Mouse (Mus musculus): ENCODE measurements at regions not wholly inside any gene's neighbourhood (a gene's known extent, or its start where the extent isn't known, plus 50 kb on each side); places are given as distances from the start of the nearest gene placed in this dataset.

DNA sequence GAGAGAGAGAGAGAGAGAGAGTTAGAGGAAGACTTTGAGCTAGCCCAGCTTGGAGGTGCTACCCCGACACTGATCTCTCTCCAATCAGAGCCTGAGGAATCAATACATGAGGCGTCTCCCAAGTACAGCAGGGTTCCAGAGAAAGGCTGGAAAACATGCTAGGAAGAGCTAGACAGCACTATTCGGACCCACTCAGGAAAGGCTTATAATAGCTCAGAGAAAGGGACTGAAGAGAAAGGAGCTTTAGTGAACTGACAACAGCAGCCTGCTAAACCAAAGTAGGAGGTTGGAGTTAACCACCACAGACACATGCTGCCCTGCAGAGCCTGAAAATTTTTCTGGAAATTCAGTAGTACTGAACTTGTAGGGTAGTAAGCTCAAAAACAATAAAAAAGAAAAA lies 831.3 kb downstream of the Adgrl2 start:
- H3K9ac ChIP-seq (replicated peaks), result no peak overlapping the region
- no peak for ATAC-seq (replicated peaks)
- 57% methylated on average over 3 of the region's 3 CpGs for WGBS

DNA sequence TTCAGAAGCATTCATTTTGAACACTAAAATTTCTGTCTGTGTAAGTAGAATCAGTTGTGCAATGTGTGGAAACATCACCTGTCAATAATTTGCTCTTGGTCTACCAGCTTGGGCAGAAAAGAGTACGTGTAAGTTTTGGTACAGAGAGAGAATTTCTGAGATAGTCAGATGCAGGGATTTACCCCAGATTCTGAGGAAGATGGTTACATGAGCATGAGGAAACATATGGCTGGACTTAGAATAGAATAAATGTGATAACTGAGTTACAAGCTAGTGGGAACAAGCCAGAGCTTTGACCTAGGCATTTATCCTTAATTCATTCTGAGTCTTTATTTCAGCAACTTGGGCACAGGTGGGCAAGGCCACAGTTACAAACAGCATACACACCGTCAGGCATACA lies 831.8 kb downstream of the Adgrl2 start:
- WGBS, result 89% methylated on average over 2 of the region's 2 CpGs
- H3K4me2 ChIP-seq (replicated peaks), result no peak overlapping the region
- H3K27me3 ChIP-seq, result no peaks in the 10 kb centered on the region
- no peaks in the 10 kb centered on the region for H3K4me1 ChIP-seq
- no peak overlapping the region for H3K4me3 ChIP-seq
- H3K9me3 ChIP-seq, result no peaks in the 10 kb centered on the region
- no peak overlapping the region for H3K9ac ChIP-seq (replicated peaks)
- H3K36me3 ChIP-seq, result no peaks in the 10 kb centered on the region
- no peak overlapping the region for H3K27ac ChIP-seq (replicated peaks)
- ATAC-seq (replicated peaks), result no peak

More for the DNA sequence above, 831.3 kb downstream of the Adgrl2 start:
- Histone ChIP-seq H3K4me1 (no peaks in the 10 kb centered on the region), H3K4me2 (replicated peaks) (no peak overlapping the region), H3K9me3 (no peaks in the 10 kb centered on the region), H3K27me3 (no peaks in the 10 kb centered on the region), H3K36me3 (no peaks in the 10 kb centered on the region), H3K27ac (replicated peaks) (no peak overlapping the region), H3K4me3 (no peak overlapping the region)

DNA sequence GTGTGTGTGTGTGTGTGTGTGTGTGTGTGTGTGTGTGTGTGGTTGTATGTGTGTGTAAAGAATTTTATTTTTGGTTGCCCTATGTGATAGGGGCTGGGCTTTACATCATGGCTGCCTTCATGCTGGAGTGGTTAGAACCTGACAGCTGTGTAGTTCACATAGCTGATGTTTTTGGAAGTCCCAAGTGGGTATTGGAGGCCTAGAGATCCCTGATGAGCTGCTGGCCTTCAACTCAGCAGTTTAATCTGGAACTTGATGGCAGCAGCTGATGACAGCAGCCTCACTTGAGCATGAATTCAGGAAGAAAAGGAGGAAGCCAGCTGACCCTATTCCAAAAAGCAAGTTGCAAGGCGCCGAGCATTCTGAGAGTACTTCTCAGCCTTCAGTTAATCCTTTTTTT lies 846.6 kb downstream of the Adgrl2 start:
- Histone ChIP-seq H3K9me3 (no peaks in the 10 kb centered on the region), H3K4me3 (no peak overlapping the region), H3K4me1 (no peaks in the 10 kb centered on the region), H3K36me3 (no peaks in the 10 kb centered on the region), H3K4me2 (replicated peaks) (no peak overlapping the region), H3K9ac (replicated peaks) (no peak overlapping the region), H3K27me3 (no peaks in the 10 kb centered on the region), H3K27ac (replicated peaks) (no peak overlapping the region)
- ATAC-seq (replicated peaks), result no peak
- WGBS, result 82% methylated on average over 2 of the region's 2 CpGs

DNA sequence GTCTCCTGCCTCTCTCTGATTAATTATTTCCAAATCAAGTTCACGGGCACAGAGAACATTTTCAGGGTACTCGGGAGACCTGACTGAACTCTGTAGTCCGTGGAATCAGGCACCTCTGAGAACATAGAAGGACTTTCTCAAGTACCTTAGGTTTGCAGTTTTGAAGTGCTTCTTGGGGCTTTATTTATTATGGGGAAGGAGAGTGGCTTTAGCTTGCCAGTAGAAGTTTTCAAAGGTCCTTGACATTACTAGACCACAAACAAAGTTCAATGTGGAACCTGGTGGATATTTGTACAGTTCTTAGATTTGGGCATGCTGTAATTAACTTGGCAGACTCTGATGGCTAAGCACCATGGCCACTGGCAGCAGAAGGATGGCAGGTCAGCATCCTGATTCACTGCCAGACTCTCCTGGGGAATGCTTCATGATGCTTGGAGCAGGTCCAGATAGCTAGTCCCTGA lies 853.5 kb downstream of the Adgrl2 start:
- H3K27ac ChIP-seq (replicated peaks), result no peak overlapping the region
- H3K36me3 ChIP-seq, result no peaks in the 10 kb centered on the region
- H3K4me2 ChIP-seq (replicated peaks), result no peak overlapping the region
- H3K4me3 ChIP-seq, result no peak overlapping the region
- no peaks in the 10 kb centered on the region for H3K9me3 ChIP-seq
- no peaks in the 10 kb centered on the region for H3K4me1 ChIP-seq
- WGBS, result 73% methylated on average over 3 of the region's 3 CpGs
- ATAC-seq (replicated peaks), result no peak
- no peaks in the 10 kb centered on the region for H3K27me3 ChIP-seq
- H3K9ac ChIP-seq (replicated peaks), result no peak overlapping the region

DNA sequence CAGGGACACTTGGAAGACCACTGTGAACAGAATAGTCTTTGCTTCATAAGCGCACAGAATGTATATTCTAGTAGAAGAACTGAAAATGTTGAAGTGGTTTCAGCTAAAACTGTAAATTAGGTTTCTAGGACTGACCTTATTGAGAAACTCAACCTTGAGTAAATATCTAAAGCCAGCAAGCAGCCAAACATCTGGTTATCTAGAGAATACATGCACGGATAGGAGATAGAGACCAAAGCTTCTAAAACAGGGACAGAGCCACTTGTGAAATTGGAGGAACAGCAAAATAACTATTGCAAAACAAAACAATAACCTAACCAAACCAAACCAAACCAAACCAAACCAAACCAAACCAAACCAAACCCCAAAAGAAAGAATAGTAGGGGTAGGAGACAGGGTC lies 855.7 kb downstream of the Adgrl2 start:
- ATAC-seq (replicated peaks), result no peak
- H3K36me3 ChIP-seq, result no peaks in the 10 kb centered on the region
- no peak overlapping the region for H3K4me2 ChIP-seq (replicated peaks)
- no peaks in the 10 kb centered on the region for H3K4me1 ChIP-seq
- WGBS, result 97% methylated on average over 2 of the region's 2 CpGs
- no peak overlapping the region for H3K9ac ChIP-seq (replicated peaks)
- no peaks in the 10 kb centered on the region for H3K27me3 ChIP-seq
- H3K27ac ChIP-seq (replicated peaks), result no peak overlapping the region
- H3K4me3 ChIP-seq, result no peak overlapping the region
- no peaks in the 10 kb centered on the region for H3K9me3 ChIP-seq

DNA sequence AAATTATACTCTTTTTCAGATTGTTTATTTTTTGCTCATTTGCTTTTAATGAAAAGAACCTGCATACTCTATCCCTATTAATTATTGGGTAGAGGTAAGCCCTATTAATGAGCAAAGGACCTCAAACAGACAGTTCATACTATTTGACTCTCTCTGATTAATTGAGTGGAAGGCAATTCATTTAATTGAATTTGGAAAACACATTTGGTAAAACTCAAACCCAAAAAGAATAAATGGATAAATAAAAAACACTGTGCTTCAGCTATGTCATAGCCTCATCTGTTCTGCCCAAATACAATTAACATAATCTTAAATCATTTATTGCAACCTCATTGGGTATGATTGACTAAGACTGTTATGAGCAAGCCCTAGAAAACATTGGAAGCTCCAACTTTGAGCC lies 874.8 kb downstream of the Adgrl2 start:
- Histone ChIP-seq H3K4me3 (no peak overlapping the region), H3K9me3 (no peaks in the 10 kb centered on the region), H3K36me3 (no peaks in the 10 kb centered on the region), H3K27me3 (no peaks in the 10 kb centered on the region), H3K27ac (replicated peaks) (no peak overlapping the region), H3K9ac (replicated peaks) (no peak overlapping the region), H3K4me1 (no peaks in the 10 kb centered on the region), H3K4me2 (replicated peaks) (no peak overlapping the region)
- no peak for ATAC-seq (replicated peaks)

DNA sequence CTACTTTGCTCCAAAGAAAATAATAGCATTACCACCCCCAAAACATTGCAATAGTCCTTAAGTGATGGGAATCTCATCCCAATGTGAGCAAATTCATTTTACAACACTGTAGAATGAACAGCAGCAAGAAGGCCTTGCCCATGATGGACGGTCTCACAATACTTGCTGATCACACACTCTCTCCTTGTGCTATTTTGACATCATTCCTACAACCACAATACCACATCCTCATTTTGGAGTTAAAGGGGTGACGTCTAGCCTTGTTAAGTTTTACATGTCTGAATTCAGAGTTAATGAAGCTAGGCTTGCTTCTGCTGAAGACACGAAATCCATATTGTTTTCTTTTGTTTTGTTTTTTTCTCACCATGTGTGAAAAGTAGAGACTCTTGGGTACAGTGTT lies 878.2 kb downstream of the Adgrl2 start:
- Histone ChIP-seq H3K4me1 (no peaks in the 10 kb centered on the region), H3K4me2 (replicated peaks) (no peak overlapping the region), H3K9me3 (no peaks in the 10 kb centered on the region), H3K36me3 (no peaks in the 10 kb centered on the region), H3K27ac (replicated peaks) (no peak overlapping the region), H3K4me3 (no peak overlapping the region), H3K9ac (replicated peaks) (no peak overlapping the region), H3K27me3 (no peaks in the 10 kb centered on the region)
- WGBS, result 72% methylated on average over 3 of the region's 3 CpGs
- ATAC-seq (replicated peaks), result no peak

DNA sequence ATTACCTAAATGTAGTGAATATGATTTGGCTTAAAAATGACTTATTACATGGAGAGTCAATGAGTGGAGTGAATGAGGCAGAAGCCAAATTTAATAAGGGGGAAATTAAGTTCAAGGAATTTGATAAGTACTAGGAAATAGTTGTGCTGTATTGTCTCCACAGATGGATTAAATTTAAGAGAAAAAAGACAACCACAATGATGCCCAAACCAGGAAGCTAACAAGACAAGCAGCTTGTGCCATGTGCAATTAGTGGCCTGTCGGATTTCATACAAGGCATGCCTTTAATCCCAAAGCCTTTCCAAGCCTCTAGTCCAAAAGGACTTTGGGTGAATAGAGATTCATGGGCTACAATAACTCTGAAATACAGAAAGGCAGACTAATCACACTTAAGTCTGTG lies 883.3 kb downstream of the Adgrl2 start:
- H3K9me3 ChIP-seq, result no peaks in the 10 kb centered on the region
- no peak for ATAC-seq (replicated peaks)
- no peaks in the 10 kb centered on the region for H3K4me1 ChIP-seq
- no peak overlapping the region for H3K9ac ChIP-seq (replicated peaks)
- 19% methylated on average over 1 of the region's 1 CpGs for WGBS
- no peak overlapping the region for H3K4me3 ChIP-seq
- H3K27ac ChIP-seq (replicated peaks), result no peak overlapping the region
- H3K4me2 ChIP-seq (replicated peaks), result no peak overlapping the region
- H3K27me3 ChIP-seq, result no peaks in the 10 kb centered on the region
- no peaks in the 10 kb centered on the region for H3K36me3 ChIP-seq

DNA sequence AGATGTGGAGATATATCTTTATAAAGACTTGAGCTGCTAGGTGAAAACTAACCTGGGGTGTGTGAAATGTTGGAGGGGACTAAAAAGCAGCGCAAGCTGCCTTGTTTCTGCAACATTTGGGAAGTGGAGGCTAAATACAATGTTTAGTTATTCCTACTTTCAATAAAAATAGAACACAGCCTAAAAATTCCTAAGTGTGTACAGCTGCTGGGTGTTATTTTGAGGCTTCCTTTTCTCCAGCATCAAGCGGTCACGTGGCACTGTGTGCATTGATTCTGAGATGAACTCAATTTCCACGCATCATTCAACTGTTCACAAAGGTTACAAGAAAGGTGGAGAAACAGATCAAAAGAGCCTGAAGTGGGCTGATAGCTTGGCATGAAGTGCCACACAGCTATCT lies 896.4 kb downstream of the Adgrl2 start:
- Histone ChIP-seq H3K36me3 (no peaks in the 10 kb centered on the region), H3K4me1 (no peaks in the 10 kb centered on the region), H3K9me3 (no peaks in the 10 kb centered on the region), H3K27ac (replicated peaks) (no peak overlapping the region), H3K27me3 (no peaks in the 10 kb centered on the region), H3K9ac (replicated peaks) (no peak overlapping the region), H3K4me2 (replicated peaks) (no peak overlapping the region), H3K4me3 (no peak overlapping the region)
- no peak for ATAC-seq (replicated peaks)
- 81% methylated on average over 4 of the region's 4 CpGs for WGBS

DNA sequence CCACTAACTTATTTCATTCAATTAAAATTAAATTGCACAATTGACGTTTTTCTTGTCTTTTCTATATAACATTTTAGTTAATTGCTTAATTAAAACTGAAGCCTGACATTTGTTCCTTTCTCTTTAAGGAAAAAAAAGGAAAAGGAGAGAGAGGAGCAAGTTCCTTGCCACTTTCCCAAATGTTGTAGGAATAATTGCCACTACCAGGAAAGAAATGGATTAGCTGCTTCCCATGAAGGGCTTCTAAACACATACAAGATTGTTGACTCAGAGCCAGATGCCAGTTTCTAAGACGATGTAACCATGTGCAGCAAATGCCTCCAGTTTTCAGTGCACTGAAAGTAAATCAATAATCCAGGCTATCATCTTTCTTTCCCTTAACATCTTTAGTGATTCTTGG lies 914.5 kb downstream of the Adgrl2 start:
- Histone ChIP-seq H3K27ac (replicated peaks) (no peak overlapping the region), H3K9me3 (no peaks in the 10 kb centered on the region), H3K27me3 (no peaks in the 10 kb centered on the region), H3K9ac (replicated peaks) (no peak overlapping the region), H3K36me3 (no peaks in the 10 kb centered on the region), H3K4me2 (replicated peaks) (no peak overlapping the region), H3K4me3 (no peak overlapping the region), H3K4me1 (peaks cover 3% of the 10 kb centered on the region; the same call in 1 of the 2 replicates)
- no peak for ATAC-seq (replicated peaks)
- WGBS, result 15% methylated on average over 2 of the region's 2 CpGs

DNA sequence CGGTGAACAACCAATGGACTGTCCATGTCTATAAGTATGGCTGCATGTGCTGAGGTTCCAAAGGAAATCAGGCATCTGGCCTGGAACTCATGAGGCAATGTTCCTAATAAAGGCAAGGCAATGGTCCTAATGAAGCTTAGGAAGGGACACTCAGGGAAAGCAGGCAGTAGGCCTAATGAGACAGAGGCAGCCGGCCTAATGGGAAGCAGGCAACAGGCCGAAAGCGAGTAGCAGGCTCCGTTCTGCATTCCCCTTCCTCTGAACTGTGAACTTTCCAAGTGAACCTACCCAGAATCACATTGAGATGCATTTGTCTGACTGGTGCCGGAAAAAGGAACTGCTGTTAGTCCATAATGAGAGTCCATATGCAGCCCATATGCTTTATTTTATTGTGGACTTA lies 923.7 kb downstream of the Adgrl2 start:
- no peak overlapping the region for H3K4me3 ChIP-seq
- ATAC-seq (replicated peaks), result no peak
- no peaks in the 10 kb centered on the region for H3K36me3 ChIP-seq
- no peaks in the 10 kb centered on the region for H3K9me3 ChIP-seq
- H3K4me1 ChIP-seq, result no peaks in the 10 kb centered on the region
- 86% methylated on average over 6 of the region's 6 CpGs for WGBS
- H3K27ac ChIP-seq (replicated peaks), result no peak overlapping the region
- H3K4me2 ChIP-seq (replicated peaks), result no peak overlapping the region
- H3K9ac ChIP-seq (replicated peaks), result no peak overlapping the region
- no peaks in the 10 kb centered on the region for H3K27me3 ChIP-seq

DNA sequence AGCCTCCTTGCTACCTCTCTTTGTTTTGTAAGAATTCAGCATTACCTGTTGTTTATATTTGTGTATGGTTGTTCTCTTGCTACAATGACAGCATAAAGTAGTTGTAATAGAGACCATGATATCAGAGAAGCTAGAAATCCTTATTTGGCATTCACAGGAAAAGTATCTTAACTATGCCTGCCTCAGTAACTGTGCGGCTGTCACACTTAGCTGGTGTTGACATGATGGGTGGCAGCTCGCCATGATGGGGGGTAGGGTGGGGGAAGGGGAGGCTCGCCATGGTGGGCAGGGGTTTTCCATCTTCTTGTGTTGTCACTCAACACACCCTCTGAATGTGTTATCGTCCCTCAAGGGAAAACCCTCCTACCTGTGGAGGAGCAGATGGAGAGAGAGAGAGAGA lies 934.3 kb downstream of the Adgrl2 start:
- 66% methylated on average over 4 of the region's 4 CpGs for WGBS
- no peak overlapping the region for H3K4me3 ChIP-seq
- no peaks in the 10 kb centered on the region for H3K9me3 ChIP-seq
- H3K27ac ChIP-seq (replicated peaks), result no peak overlapping the region
- H3K4me1 ChIP-seq, result no peaks in the 10 kb centered on the region
- no peak overlapping the region for H3K4me2 ChIP-seq (replicated peaks)
- no peak overlapping the region for H3K9ac ChIP-seq (replicated peaks)
- H3K27me3 ChIP-seq, result no peaks in the 10 kb centered on the region
- no peaks in the 10 kb centered on the region for H3K36me3 ChIP-seq
- no peak for ATAC-seq (replicated peaks)

DNA sequence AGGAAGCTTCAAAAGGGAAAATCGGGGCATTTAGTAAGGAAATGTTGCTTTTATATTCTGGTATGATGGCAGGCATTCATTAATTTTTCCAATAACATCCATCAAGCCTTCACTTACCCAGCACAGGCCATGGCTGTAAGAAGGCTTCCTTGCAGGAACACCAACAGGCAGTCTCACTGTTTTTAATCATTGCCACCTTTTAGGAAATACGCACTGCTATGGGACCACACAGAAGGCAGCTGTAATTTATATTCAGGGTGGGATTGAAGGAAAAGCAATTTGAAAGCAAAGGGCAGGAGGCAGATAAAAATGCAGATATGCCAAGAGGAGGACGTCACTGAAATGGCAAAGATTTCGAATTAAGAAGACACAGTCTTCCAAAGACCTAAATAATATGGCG lies 937.8 kb downstream of the Adgrl2 start:
- no peaks in the 10 kb centered on the region for H3K4me1 ChIP-seq
- no peak overlapping the region for H3K4me2 ChIP-seq (replicated peaks)
- 79% methylated on average over 5 of the region's 5 CpGs for WGBS
- H3K27ac ChIP-seq (replicated peaks), result no peak overlapping the region
- H3K9ac ChIP-seq (replicated peaks), result no peak overlapping the region
- H3K9me3 ChIP-seq, result no peaks in the 10 kb centered on the region
- H3K27me3 ChIP-seq, result no peaks in the 10 kb centered on the region
- no peak for ATAC-seq (replicated peaks)
- no peaks in the 10 kb centered on the region for H3K36me3 ChIP-seq
- no peak overlapping the region for H3K4me3 ChIP-seq
